Mouse (Mus musculus): ENCODE data around the gene Acot7. TPM values are rescaled to one million over a fixed set of nuclear protein-coding genes. Genes with fewer than 3 reads are reported as not detected.

The Acot7 gene
- polyA plus RNA-seq, 1 experiment = 244 TPM

GRCm38 (mm10) chr4:152262187-152262586 is 84.3 kb downstream of the Acot7 start:
- TF ChIP-seq POLR2A (IDR thresholded peaks at IDR 0.05; ENCODE audit: borderline replicate concordance, extremely low read depth, insufficient read depth, insufficient read length, poor library complexity, severe bottlenecking) = no peak
- TF ChIP-seq CTCF (IDR thresholded peaks at IDR 0.05; ENCODE audit: borderline replicate concordance, extremely low read depth, insufficient read depth, insufficient read length) = no peak

GRCm38 (mm10) chr4:152263089-152263488 is 85.2 kb downstream of the Acot7 start:
- TF ChIP-seq CTCF (IDR thresholded peaks at IDR 0.05; ENCODE audit: borderline replicate concordance, extremely low read depth, insufficient read depth, insufficient read length) (no peak), POLR2A (IDR thresholded peaks at IDR 0.05; ENCODE audit: borderline replicate concordance, extremely low read depth, insufficient read depth, insufficient read length, poor library complexity, severe bottlenecking) (no peak)
- DNase-seq (ENCODE audit: low read depth) = no peak

More at GRCm38 (mm10) chr4:152262187-152262586, 84.3 kb downstream of the Acot7 start:
- no peak for DNase-seq (ENCODE audit: low read depth)

GRCm38 (mm10) chr4:152263512-152264176 is 85.7 kb downstream of the Acot7 start:
- DNase-seq (ENCODE audit: low read depth) = peak; percentile 15
- TF ChIP-seq POLR2A (IDR thresholded peaks at IDR 0.05; ENCODE audit: borderline replicate concordance, extremely low read depth, insufficient read depth, insufficient read length, poor library complexity, severe bottlenecking) (no peak), CTCF (IDR thresholded peaks at IDR 0.05; ENCODE audit: borderline replicate concordance, extremely low read depth, insufficient read depth, insufficient read length) (no peak)

GRCm38 (mm10) chr4:152264177-152264530 is 86.2 kb downstream of the Acot7 start:
- TF ChIP-seq CTCF (IDR thresholded peaks at IDR 0.05; ENCODE audit: borderline replicate concordance, extremely low read depth, insufficient read depth, insufficient read length) = no peak
- no peak for TF ChIP-seq POLR2A (IDR thresholded peaks at IDR 0.05; ENCODE audit: borderline replicate concordance, extremely low read depth, insufficient read depth, insufficient read length, poor library complexity, severe bottlenecking)
- no peak for DNase-seq (ENCODE audit: low read depth)

GRCm38 (mm10) chr4:152264867-152265568 is 87.1 kb downstream of the Acot7 start:
- no peak for DNase-seq (ENCODE audit: low read depth)
- TF ChIP-seq POLR2A (IDR thresholded peaks at IDR 0.05; ENCODE audit: borderline replicate concordance, extremely low read depth, insufficient read depth, insufficient read length, poor library complexity, severe bottlenecking) = no peak
- TF ChIP-seq CTCF (IDR thresholded peaks at IDR 0.05; ENCODE audit: borderline replicate concordance, extremely low read depth, insufficient read depth, insufficient read length) = peak; percentile 20; the same call in 1 of the 2 replicates

GRCm38 (mm10) chr4:152265791-152266190 is 87.9 kb downstream of the Acot7 start:
- peak; percentile 7 for DNase-seq (ENCODE audit: low read depth)
- TF ChIP-seq POLR2A (IDR thresholded peaks at IDR 0.05; ENCODE audit: borderline replicate concordance, extremely low read depth, insufficient read depth, insufficient read length, poor library complexity, severe bottlenecking) (no peak), CTCF (IDR thresholded peaks at IDR 0.05; ENCODE audit: borderline replicate concordance, extremely low read depth, insufficient read depth, insufficient read length) (no peak)

- TF ChIP-seq POLR2A (IDR thresholded peaks at IDR 0.05; ENCODE audit: borderline replicate concordance, extremely low read depth, insufficient read depth, insufficient read length, poor library complexity, severe bottlenecking) = no peak
- no peak for TF ChIP-seq CTCF (IDR thresholded peaks at IDR 0.05; ENCODE audit: borderline replicate concordance, extremely low read depth, insufficient read depth, insufficient read length)
- DNase-seq (ENCODE audit: low read depth) = peak; percentile 71
Measured at GRCm38 (mm10) chr4:152266236-152266895, 88.4 kb downstream of the Acot7 start.

GRCm38 (mm10) chr4:152267748-152268369 is 89.9 kb downstream of the Acot7 start:
- TF ChIP-seq CTCF (IDR thresholded peaks at IDR 0.05; ENCODE audit: borderline replicate concordance, extremely low read depth, insufficient read depth, insufficient read length) = no peak
- no peak for TF ChIP-seq POLR2A (IDR thresholded peaks at IDR 0.05; ENCODE audit: borderline replicate concordance, extremely low read depth, insufficient read depth, insufficient read length, poor library complexity, severe bottlenecking)
- DNase-seq (ENCODE audit: low read depth) = peak; percentile 77

GRCm38 (mm10) chr4:152269967-152270366 is 92.0 kb downstream of the Acot7 start:
- DNase-seq (ENCODE audit: low read depth) = no peak
- TF ChIP-seq CTCF (IDR thresholded peaks at IDR 0.05; ENCODE audit: borderline replicate concordance, extremely low read depth, insufficient read depth, insufficient read length) = no peak
- TF ChIP-seq POLR2A (IDR thresholded peaks at IDR 0.05; ENCODE audit: borderline replicate concordance, extremely low read depth, insufficient read depth, insufficient read length, poor library complexity, severe bottlenecking) = no peak

GRCm38 (mm10) chr4:152270599-152270998 is 92.7 kb downstream of the Acot7 start:
- TF ChIP-seq CTCF (IDR thresholded peaks at IDR 0.05; ENCODE audit: borderline replicate concordance, extremely low read depth, insufficient read depth, insufficient read length) (no peak), POLR2A (IDR thresholded peaks at IDR 0.05; ENCODE audit: borderline replicate concordance, extremely low read depth, insufficient read depth, insufficient read length, poor library complexity, severe bottlenecking) (no peak)
- no peak for DNase-seq (ENCODE audit: low read depth)

GRCm38 (mm10) chr4:152271334-152271733 is 93.4 kb downstream of the Acot7 start:
- no peak for TF ChIP-seq POLR2A (IDR thresholded peaks at IDR 0.05; ENCODE audit: borderline replicate concordance, extremely low read depth, insufficient read depth, insufficient read length, poor library complexity, severe bottlenecking)
- TF ChIP-seq CTCF (IDR thresholded peaks at IDR 0.05; ENCODE audit: borderline replicate concordance, extremely low read depth, insufficient read depth, insufficient read length) = no peak
- no peak for DNase-seq (ENCODE audit: low read depth)
